Mouse (Mus musculus): Measurements from ENCODE around the gene Ugt1a8. TPM values are rescaled to one million over a fixed set of nuclear protein-coding genes. Genes with fewer than 3 reads are reported as not detected.

Ugt1a8 gene
- total RNA-seq, 2 experiments from 2014 or later = not detected

Other genes with a start within 250 kb of the Ugt1a8 start
- 10 to 100 TPM; 56.9 to 62.1 TPM for gene Dgkd, start 234.5 kb upstream of the Ugt1a8 start, total RNA-seq (2021)
- 10 to 100 TPM; 23.7 to 24.6 TPM for gene Usp40, start 79.3 kb upstream of the Ugt1a8 start, total RNA-seq (2021)
- not detected for gene Ugt1a10, start 32.4 kb upstream of the Ugt1a8 start, total RNA-seq (2021)
- gene Ugt1a9, start 17.0 kb upstream of the Ugt1a8 start, total RNA-seq (2021) = not detected
- 1 to 10 TPM; 1.3 to 1.7 TPM for gene Ugt1a7c, start 7.2 kb downstream of the Ugt1a8 start, total RNA-seq (2021)
- under 1 TPM in 1 of 2 experiments, not detected in 1; 0.72 TPM for gene Ugt1a6b, start 15.4 kb downstream of the Ugt1a8 start, total RNA-seq (2021)
- 1 to 10 TPM; 2.2 to 2.7 TPM for gene Ugt1a6a, start 47.0 kb downstream of the Ugt1a8 start, total RNA-seq (2021)
- gene Ugt1a5, start 78.2 kb downstream of the Ugt1a8 start, total RNA-seq (2021) = under 1 TPM; 0.12 to 0.20 TPM
- gene Ugt1a2, start 112.8 kb downstream of the Ugt1a8 start, total RNA-seq (2021) = not detected
- 1 to 10 TPM in 1 of 2 experiments, under 1 TPM in 1; 0.84 to 1.1 TPM for gene Dnajb3, start 118.0 kb downstream of the Ugt1a8 start, total RNA-seq (2021)
- gene Ugt1a1, start 124.1 kb downstream of the Ugt1a8 start, total RNA-seq (2021) = not detected
- under 1 TPM in 1 of 2 experiments, not detected in 1; 0.10 TPM for gene Mroh2a, start 139.2 kb downstream of the Ugt1a8 start, total RNA-seq (2021)
- 10 to 100 TPM; 43.5 to 44.5 TPM for gene Hjurp, start 189.8 kb downstream of the Ugt1a8 start, total RNA-seq (2021)
- gene Trpm8, start 189.8 kb downstream of the Ugt1a8 start, total RNA-seq (2021) = not detected

Measured in heart, postnatal 10 days (tissue).